Mouse (Mus musculus) embryo, embryonic 11 days (tissue): ENCODE measurements around the gene Mef2c.
A peak's percentile ranks its signal among the peaks of the same experiment; 100 is the strongest.

Experiments
- DNase-seq: peaks from one replicate; pipeline ENCODE4 v3.0.0-alpha.2; 2015

Gene Mef2c

DNA sequence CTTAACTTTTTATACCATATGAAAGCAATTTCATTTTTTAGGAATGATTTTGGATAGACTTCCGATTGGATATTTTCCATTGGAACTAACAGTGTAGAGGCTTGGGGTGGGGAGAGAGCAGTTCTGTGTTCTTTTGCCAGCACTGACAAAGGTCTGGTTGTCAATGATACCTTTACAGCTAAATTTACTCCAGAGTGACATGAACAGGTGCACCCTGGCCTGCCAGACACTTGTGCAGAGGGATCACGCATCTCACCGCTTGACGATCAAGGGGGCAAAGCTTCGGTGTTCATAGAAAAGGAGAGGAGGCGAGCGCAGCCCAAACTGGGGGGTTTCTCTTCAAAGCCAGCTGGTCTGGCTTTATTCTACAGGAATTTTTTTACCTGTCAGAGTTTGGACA lies at the start of gene Mef2c:
Gene Mef2c (plus strand): TSS at position 116 of the 400 bp plus-strand sequence.
- DNase-seq = no peak

DNA sequence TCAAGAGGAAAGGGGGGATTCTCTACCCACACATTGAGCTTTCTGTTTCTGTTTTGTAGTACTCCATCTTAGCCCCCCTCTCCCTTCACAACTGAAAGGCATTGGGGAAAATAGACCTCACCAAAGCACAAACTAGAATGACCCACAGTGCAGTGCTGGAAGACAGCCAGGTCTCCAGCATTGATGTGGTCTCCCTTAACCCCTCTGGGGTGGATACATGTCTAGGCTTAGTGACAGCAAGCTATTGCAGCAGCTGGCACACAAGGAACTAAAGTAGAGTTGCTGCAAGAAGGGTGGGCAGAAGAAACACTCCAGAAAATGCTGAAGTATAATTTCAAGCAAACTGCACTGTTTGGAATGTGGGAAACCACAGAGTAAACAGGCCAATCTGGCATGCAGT lies 45.1 kb upstream of the Mef2c start:
- DNase-seq = no peak

DNA sequence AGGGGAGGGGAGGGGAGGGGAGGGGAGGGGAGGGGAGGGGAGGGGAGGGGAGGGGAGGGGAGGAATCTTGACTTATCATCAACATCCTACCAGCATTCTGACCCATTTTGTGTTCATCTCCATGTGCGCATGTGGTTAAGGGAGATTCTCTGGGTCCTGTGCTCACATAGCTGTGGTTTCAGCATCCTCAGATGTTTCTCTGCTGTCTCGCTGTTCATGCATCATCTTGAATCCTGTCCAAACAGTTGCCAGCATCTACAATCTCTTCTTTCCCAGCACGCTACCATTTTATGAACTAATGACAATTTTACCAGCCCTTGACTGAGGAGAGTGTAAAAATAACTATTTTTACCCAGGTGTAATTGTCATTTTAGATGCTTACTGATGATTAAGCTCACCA lies 44.2 kb upstream of the Mef2c start:
- no peak for DNase-seq

DNA sequence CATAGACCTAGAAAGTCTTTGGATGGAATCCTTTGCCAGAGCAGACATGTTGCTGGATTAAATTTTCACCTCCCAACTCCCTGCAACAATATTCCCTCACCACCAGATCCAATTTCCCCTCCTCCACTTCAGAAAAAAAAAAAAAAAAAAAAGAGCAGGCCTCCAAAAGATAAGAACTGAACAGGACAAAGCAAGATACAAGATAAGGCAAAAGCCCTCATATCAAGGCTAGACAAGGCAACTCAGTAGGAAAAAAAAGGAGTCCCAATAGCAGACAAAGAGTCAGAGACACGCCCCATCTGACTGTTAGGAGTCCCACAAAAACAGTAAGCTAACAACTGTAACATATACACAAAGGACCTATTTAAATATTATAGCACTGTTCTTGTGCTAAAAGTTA lies 43.2 kb upstream of the Mef2c start:
- DNase-seq = no peak

DNA sequence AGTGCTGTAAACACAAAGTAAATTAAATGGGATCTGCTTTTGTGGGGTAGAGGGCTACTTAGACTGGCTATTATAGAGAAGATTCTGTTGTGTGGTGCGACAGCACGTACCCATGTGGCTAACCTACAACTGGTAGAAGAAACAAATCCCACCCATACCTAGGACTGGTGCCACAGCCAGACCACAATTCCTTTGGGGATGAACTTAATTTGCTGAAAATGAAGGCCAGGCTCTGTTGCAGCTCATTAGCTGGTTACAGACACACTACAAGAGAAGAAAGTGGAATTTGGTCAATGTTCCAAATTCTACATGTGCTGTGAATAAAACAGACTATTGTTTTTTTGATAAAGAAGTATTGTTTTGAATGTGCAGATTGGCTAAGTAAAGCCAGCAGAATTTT lies 42.3 kb upstream of the Mef2c start:
- no peak for DNase-seq

DNA sequence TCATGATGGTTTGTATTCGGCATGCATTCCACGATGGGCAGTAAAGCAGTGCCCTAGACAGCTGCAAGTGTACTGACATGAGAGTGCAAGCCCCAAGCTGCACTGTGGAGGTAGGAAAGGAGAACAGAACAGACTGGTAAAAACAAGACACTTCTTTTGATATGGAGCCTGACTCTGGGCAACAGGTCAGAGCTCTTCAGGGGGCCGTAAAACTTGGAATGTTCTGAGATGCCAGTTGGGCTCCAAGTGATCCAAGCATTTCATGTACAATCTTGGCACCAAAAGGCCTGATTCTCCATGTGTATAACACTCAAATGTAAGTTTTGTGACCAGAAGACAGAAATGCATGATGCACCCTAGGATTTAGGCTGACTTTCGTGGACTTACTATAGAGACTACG lies 37.1 kb upstream of the Mef2c start:
- DNase-seq = no peak

DNA sequence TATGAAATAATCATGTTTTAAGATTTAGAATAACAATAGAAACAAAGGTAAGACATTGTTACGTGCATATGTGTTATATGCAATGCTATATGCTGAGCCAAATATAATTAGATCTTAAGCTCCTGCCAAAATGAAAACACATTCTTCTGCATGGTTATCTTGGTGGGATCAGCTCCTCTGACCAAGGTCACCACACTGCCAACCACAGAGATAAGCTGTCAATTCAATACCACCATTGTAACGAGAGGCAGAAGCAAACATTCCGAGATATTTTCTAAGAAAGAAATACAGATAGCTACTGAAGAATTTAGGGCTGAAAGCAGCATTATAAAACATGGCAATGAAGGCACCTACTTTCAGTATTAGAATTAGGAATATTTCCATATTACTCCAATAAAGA lies 35.0 kb upstream of the Mef2c start:
- DNase-seq = no peak

DNA sequence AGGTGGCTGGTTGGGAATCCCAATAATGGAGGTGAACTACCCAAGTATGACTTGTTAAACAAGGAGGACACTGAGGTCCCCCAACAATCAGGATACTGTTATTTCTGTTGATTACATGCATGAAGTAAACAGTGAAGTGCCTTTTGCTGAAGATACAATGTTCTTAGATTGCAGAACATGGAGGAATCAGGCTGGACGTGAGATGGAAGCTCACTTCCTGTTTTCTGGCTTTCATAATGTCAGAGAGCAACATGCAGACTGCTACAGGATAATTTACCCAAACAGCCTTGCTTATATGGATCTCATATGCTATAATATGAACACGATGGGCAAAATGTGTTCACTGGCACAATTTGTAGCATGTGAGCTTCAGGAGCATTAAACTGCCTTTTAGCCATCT lies 30.1 kb upstream of the Mef2c start:
- no peak for DNase-seq

DNA sequence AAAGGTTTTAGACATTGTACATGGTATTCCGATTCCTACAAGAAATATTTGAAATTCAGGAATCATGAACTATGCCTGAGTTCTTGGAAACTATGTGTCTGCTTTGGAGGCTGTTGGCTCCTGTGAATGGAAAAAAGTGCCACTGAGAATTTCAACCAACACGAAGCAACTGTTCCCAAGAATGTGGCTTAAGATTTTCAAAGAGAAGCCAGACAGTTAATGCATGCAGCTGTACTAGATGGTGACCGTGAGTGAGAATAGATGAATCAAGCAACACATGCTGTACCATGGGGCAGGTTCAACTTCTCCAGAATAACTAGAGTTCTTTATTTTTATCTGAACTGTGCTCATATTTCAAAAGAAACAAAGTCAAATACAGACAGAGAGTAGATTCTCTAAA lies 23.4 kb upstream of the Mef2c start:
- DNase-seq = no peak

DNA sequence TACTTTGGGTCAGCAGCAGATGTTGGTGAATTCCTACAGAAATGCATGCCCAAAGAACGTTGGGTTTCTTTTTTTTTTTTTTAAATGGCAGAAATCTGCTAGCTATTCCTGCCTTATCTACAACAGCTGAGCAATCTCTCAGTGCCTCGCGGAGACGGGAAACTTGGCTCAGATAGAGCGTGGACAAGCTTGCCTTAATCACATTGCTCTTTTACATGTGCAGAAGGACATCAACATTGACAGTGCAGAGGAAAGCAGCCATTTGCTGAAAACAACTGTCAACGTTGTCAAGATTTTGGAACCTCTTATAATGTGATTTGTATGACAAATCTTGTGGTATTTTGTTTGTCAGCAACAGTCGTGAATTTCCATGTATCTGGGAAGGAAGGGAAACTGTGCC lies 22.5 kb upstream of the Mef2c start:
- DNase-seq = no peak

DNA sequence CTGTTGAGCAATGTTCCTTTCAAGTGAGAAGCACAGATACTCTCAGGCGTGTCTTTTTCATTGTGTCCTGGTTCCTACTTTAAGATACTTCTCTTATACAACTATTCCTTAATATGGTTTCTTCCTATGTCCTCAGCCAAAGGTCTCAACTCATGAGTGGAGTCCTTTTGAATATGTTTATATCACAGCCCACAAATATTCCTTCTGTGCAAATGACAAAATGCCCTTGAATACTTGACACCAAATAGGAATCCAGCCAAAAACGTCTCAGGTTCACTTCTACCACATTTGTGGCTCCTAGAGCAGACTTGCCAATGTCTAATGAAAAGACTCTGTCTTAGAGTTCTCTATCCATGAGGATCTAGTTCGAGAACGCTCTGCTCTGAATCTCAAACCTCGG lies 21.7 kb upstream of the Mef2c start:
- no peak for DNase-seq

DNA sequence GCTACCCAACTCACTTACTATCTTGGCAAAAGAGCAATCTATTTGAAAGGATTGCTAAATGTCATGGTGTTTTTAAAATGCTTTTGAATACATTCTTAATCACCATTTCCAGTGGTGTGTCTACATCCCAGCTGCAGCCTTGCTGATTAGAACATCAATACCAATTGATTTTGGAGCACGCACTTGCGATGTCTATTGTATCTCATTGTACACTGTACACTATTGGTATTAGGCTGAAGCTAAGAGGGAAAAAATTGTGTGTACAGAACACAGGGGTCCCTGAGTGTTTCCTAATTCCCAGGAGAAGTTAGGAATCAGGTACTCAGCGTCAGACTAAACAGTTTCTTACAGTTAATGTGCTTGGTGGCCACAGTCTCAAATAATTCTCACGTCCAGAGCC lies 19.6 kb upstream of the Mef2c start:
- no peak for DNase-seq

DNA sequence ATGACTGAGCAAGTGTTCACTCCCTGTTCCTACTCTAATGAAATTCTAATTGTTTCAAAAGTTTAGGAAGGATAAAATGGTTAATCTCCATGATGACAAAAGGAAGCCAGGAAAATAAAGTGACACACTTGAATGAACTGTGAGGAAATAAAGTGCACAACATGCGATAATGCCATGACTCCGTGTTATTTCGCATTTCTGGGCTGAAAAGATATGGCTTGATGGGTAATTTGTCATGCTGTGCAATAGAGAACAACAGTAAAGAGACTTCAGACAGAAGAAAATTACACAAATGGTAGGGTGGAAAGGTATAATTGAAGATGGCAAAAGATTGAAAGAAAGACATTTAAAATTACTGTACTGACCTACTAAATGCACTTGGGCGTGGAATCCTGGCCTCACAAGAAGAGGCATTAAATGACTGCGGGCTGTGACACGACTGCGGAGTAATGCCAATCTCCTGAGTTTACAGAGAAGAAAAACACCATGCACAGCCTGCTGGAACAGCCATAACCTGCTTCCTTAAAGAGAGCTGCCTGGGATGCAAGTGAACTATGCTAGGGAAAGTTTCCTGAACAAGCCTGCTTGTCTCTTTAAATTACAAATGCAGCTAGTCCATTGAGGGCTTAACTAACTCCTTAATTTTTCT lies 19.0 kb upstream of the Mef2c start:
- no peak for DNase-seq

DNA sequence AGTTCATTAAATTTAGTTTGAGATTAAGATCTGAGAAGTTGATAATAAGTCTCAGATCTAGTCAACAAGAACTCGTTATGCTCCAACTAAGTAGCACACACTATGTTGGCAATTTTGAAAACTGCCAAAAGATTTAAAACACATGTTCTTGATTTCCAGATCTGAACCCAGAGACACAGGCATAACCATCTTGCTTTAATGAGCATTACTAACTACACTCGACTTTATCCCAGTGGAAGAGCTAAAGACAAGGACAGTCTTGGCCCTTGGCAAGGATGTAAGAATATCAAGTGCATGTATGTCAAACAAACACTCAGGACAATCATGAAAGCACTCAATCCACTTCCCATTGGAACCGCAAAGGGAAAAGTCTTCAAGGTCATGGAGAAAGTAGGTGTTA lies 11.8 kb upstream of the Mef2c start:
- no peak for DNase-seq

DNA sequence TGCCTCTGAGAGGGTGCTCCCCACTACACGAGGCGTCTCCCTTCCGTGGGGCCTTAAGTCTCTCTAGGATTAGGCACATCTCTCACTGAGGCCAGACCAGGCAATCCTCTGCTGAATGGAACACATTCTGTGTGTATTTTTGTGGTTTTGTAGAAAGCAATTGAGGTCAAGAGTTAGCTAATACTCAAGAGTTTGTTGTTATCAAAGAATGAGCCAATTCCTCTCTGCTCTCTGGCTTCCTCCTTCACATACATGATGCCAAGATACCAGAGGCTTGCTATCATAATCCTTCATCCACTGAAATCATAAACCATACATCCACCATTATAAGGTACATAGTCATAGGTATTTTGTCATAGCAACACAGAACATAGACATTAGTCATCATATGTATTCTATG lies 6.1 kb upstream of the Mef2c start:
- DNase-seq = no peak

DNA sequence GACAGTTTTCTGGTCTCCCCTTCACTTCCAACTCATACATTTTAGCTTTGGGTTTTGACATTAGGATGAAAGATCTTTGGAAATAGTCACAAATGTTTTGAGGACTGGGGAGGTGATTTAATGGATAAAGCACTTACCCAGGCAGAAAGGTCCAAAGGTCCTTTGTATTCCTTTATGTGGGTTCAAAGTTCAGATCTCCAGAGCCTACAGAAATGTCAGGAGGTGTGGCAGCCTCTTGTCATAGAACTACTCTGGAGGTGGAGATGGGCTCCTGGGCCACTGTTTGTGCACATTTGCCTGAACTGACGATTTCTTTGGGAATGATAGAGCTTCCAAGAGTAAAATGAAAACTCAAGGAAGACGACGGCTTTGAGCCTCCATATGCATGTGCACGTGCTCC lies 4.3 kb upstream of the Mef2c start:
- DNase-seq = no peak

DNA sequence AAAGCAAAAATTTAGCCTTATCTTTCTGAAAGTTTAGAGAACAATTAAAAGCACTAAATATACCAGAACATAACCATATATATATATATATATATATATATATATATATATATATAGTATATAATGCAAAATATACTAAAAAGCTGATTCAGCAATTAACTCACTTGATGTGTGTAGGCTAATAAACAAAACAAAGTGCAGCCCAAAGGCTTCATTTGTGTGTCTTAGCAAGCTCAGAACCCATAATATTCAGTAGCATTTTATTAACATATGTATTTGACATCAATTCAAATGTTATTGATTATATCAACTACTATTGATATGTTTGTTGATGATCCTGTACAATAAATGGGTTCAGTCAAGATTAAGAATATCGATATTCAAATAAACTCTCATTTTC lies 3.9 kb downstream of the Mef2c start:
- DNase-seq = no peak

DNA sequence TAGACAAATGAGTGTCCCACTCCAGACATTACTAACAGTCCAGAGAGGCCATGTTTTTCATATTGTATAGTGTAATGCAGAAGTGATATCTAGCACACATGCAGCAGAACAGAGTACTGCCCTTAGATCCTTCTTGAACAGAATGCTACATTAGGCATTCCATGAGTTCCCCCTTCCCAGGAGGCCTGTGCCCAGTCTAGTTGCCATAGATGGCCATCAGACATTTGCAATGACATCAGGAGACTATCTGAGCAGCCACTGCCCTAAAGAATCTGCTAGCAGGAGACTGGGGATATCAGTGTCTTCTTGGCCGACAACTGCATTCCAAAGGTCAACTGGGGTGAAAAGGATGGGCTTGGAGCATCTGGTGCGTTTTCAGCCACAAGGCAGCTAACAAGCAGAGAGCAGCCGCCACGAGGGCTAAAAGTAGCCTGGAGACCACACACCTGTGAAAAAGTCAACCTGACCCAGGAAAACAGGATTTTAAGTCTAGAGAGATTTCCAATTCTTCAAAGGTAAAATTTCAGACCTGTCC lies 11.2 kb downstream of the Mef2c start:
- DNase-seq = no peak

DNA sequence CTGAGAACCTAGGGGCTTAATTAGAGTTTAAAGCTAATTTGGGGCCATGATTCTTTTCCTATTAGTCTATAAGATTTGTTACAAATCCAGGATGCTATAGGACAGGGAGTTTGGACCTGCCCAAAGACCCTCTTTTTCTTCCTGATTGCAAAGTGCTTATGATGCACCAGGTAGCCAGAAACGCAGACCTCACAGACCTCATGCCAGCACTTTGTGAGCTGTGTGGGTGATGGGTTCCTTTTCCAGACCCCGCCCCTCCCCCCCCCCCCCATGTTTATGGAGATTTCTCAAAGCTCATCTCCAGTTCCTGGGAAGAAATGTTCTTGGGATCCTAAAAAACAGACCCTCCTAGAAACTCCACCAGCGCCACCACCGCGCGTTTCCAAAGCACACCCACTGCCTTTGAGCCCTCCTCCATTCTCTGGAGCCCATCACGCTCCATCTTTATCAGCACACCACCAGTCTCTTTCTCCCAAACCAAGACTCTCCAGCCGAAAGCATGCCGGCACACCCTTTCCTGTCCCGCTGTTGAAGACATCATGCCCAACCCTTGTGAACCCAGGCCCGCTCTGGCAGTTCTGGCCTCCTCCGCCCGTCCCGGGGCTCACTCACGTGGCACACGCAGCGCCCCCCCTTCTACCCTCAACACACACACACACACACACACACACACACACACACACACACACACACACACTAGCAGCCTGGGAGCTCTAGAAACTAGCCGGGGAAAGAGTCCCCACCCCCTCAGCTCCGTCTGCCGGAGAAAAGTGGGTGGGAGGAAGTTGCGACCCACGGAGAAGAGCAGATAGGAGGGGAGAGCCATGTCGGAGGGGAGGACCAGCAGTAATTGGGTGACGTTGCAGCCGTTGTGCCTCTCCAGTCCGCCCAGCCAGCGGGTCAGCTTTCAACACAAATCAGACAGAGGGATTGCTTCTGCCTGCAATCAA lies 14.1 kb downstream of the Mef2c start:
- peak; percentile 83 for DNase-seq

DNA sequence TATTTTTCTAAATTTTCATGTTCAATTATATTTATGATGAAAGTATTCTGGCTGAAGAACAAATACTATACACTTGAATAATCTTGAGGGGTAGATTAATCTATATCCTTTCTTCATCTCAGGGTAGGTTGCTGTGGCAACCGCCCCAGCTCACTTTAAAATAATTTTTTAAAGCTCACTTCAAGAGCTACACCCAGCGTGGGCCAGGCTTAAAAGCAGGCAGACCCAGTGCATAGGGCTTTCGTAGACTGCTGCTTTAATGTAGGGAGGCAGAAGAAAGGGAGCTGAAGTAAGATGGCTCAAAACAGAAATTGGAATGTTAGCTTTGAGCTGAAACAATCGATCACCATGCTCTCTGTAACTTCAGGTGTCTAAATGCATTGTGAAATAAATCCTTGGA lies 17.0 kb downstream of the Mef2c start:
- DNase-seq = no peak

DNA sequence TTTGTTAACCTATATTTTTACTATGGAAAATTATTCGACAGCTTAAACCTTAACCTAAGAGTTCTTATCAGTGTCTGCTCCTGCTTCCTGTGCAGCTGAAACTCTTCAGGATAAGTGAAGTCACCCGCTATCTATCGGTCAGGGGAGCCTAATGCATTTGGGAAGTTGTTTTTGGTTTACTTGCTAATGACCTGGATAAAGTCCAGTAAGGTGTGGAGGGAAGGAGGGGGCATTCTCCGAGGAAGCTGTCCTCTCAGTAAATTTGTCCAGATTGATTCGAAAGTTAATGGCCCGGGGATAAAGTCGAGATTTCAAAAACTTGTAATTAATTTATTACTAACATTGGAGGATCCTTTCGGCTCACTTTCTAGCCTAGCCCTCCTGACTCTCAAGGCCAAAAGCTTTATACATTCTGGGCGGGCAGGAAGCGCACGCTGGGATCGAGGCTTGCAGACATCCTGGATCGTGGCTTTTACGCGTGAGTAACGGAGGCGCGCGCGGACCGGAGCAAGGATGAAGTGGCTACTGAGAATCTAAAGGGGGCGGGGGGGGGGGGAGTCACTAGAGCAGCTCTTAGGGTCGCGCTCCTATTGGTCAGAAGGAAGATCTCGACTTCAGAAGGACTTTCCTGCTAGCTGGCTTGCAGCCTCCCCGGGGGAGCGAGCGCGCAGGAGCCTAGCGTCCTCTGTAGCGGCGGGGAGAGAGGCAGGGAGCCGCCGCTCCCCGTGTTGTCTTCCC lies 19.6 kb downstream of the Mef2c start:
- peak; percentile 79 for DNase-seq

DNA sequence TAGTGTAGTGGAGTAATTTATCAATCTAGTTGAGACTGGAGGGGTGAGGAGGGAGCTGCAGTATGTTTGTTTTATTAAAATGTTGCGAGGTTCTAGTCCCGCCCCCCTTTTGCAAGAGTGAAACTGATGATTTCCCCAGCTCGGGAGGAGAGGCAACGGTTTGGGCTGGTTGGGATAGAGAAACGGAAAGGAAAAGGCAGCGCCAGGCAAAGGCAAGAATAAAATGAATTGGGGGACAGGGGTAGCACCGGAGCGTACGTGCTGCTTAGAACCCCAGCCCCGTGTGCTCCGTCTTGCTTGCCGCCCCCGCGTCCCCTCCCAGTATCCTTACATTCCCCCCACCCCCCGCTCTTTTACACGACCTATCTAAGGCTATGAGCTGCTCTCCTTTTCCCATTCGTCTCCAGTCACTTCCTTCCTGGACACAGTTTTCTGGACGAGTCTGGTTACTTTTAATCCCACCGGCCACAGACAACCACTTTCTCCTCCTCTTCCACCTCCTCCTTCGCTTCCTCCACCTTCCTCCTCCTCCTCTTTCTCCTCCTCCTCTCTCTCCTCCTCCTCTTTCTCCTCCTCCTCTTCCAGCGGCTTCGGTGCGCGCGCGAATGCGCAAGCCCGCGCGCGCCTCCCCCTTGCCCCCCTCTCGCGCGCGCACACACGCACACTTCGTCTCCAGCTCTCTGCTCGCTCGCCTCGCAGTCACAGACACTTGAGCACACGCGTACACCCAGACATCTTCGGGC lies 20.5 kb downstream of the Mef2c start:
- DNase-seq = peak; percentile 91
